29 mouse cellular contexts compared by ENCODE assay signal in the genomic region with DNA sequence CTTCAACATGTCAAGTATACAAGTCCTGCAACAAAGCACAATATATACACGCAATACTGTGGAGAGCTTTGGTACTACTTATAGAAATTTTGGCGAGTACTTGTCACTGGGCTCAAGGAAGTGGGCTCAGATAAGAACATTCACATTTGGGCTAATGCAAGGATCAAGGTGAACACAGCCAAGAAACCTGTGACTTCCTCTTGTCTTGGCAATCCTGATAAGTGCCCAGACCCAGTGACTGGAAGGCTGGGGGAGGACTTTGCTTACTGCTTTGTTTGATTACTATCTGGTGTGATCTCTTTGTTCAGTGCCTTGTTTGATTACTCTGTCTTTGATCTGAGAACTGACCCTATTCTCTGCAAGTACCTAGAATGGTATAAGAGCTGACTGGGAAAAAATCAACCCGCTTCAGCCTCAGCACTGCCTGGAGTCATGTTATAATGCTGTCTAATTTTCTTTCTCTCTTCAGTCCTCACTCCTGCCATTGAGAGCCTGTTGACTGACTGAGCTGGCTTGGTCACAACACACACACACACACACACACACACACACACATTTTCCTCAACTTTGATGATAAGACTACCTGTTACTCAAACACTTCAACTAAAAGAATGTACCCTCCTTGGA. TPM values are rescaled to one million over a fixed set of nuclear protein-coding genes. Genes with fewer than 3 reads are reported as not detected.
DNase-seq lines count a peak whose midpoint lies in the region; ATAC-seq and TF ChIP-seq lines count a peak whose summit lies in the region.
"Had no signal": no experiment of that assay in that cellular context is flagged by ENCODE, and none has a peak within 500 bp of the region (broad histone marks: within the 10 kb centered on the region; RNA-seq: fewer than 3 reads in every experiment).

No protein-coding gene starts in this region.

- no peaks in the 10 kb centered on the region for H3K9me3 ChIP-seq in megakaryocyte, embryonic 14.5 days
- H3K9me3 ChIP-seq in liver, embryonic 12.5 days (replicated peaks) = no peaks in the 10 kb centered on the region
- H3K9me3 ChIP-seq in liver, postnatal 0 days (ENCODE audit: low read length) = no peaks in the 10 kb centered on the region
- H3K9me3 ChIP-seq: embryonic facial prominence, embryonic 10.5 days; embryonic facial prominence, embryonic 15.5 days; forebrain, embryonic 12.5 days; heart, embryonic 10.5 days; hindbrain, embryonic 12.5 days; kidney, embryonic 15.5 days; limb, embryonic 13.5 days; neural tube, embryonic 15.5 days; stomach, embryonic 15.5 days had no signal

- peaks cover 81% of the 10 kb centered on the region for H3K4me1 ChIP-seq in megakaryocyte, embryonic 14.5 days
- peaks cover 34% of the 10 kb centered on the region for H3K4me1 ChIP-seq in liver, embryonic 12.5 days
- H3K4me1 ChIP-seq in liver, postnatal 0 days (ENCODE audit: insufficient read depth) = peaks cover 9% of the 10 kb centered on the region
- H3K4me1 ChIP-seq: embryonic facial prominence, embryonic 10.5 days; embryonic facial prominence, embryonic 15.5 days; hindbrain, embryonic 12.5 days; limb, embryonic 13.5 days; neural tube, embryonic 15.5 days; stomach, embryonic 15.5 days had no signal

- H3K4me2 ChIP-seq in liver, embryonic 12.5 days = peak overlapping the region; percentile 59
- 0 out of 2 replicates have a peak overlapping the region, but pooled peaks have one; percentile 19 for H3K4me2 ChIP-seq in liver, postnatal 0 days (ENCODE audit: low read depth, low read length)
- H3K4me2 ChIP-seq: embryonic facial prominence, embryonic 15.5 days; forebrain, embryonic 12.5 days; hindbrain, embryonic 12.5 days; kidney, embryonic 15.5 days; limb, embryonic 13.5 days; lung, embryonic 14.5 days; neural tube, embryonic 15.5 days; stomach, embryonic 15.5 days had no signal

- 35% methylated on average over 3 of the region's 3 CpGs for WGBS in liver, embryonic 12.5 days (ENCODE audit: insufficient replicate concordance)
- WGBS in liver, postnatal 0 days (ENCODE audit: insufficient replicate concordance) = 45% methylated on average over 3 of the region's 3 CpGs

- no peak for TF ChIP-seq EP300 in liver, postnatal 0 days (IDR thresholded peaks at IDR 0.05; ENCODE audit: low read depth)

- peak overlapping the region; percentile 76 for H3K27ac ChIP-seq in liver, embryonic 12.5 days
- 0 out of 2 replicates have a peak overlapping the region, but pooled peaks have one; percentile 19 for H3K27ac ChIP-seq in liver, postnatal 0 days (ENCODE audit: low read depth)
- H3K27ac ChIP-seq: embryonic facial prominence, embryonic 10.5 days; embryonic facial prominence, embryonic 15.5 days; forebrain, embryonic 12.5 days; heart, embryonic 10.5 days; hindbrain, embryonic 12.5 days; kidney, embryonic 15.5 days; layer of hippocampus, adult 2 months; limb, embryonic 13.5 days; neural tube, embryonic 15.5 days; stomach, embryonic 15.5 days had no signal

- H3K9ac ChIP-seq in liver, embryonic 12.5 days = 0 out of 2 replicates have a peak overlapping the region, but pooled peaks have one; percentile 31
- H3K9ac ChIP-seq in liver, postnatal 0 days (replicated peaks) = no peak overlapping the region
- H3K9ac ChIP-seq: embryonic facial prominence, embryonic 15.5 days; forebrain, embryonic 12.5 days; hindbrain, embryonic 12.5 days; kidney, embryonic 15.5 days; limb, embryonic 13.5 days; lung, embryonic 14.5 days; neural tube, embryonic 15.5 days; stomach, embryonic 15.5 days had no signal

- no peak for ATAC-seq in megakaryocyte, adult 5-6 weeks (ENCODE audit: poor library complexity, severe bottlenecking)
- peak; percentile 65 for ATAC-seq in liver, embryonic 12.5 days
- peak; percentile 65 for ATAC-seq in liver, postnatal 0 days

- DNase-seq in liver, postnatal 0 days = no peak
- no peak for DNase-seq in layer of hippocampus, postnatal 14 days (ENCODE audit: low spot score in 2 of 2)
- DNase-seq in retina, embryonic 14.5 days (ENCODE audit: low spot score) = no peak
- DNase-seq in T-cell, adult 2 months (ENCODE audit: low spot score) = no peak
- DNase-seq: adrenal gland, postnatal 36 days; cerebellum, adult 18-20 months; cerebellum, postnatal 14 days; gastrocnemius, postnatal 25 days; heart, adult 11 months; heart, postnatal 36 days; kidney, adult 18-20 months; kidney, postnatal 36 days; lung, embryonic 14.5 days; midbrain, embryonic 14.5 days; right cerebral cortex, postnatal 25 days had no signal

- peaks cover 32% of the 10 kb centered on the region for H3K36me3 ChIP-seq in megakaryocyte, embryonic 14.5 days (replicated peaks; ENCODE audit: low read length)
- H3K36me3 ChIP-seq in liver, embryonic 12.5 days = no peaks in the 10 kb centered on the region
- no peaks in the 10 kb centered on the region for H3K36me3 ChIP-seq in liver, postnatal 0 days (replicated peaks; ENCODE audit: insufficient read depth, low read length)
- H3K36me3 ChIP-seq: embryonic facial prominence, embryonic 10.5 days; embryonic facial prominence, embryonic 15.5 days; forebrain, embryonic 12.5 days; heart, embryonic 10.5 days; hindbrain, embryonic 12.5 days; kidney, embryonic 15.5 days; limb, embryonic 13.5 days; neural tube, embryonic 15.5 days; stomach, embryonic 15.5 days had no signal

- H3K27me3 ChIP-seq in megakaryocyte, embryonic 14.5 days (replicated peaks) = no peaks in the 10 kb centered on the region
- no peaks in the 10 kb centered on the region for H3K27me3 ChIP-seq in liver, embryonic 12.5 days (replicated peaks)
- H3K27me3 ChIP-seq in liver, postnatal 0 days (ENCODE audit: insufficient read depth, low read length) = no peaks in the 10 kb centered on the region
- H3K27me3 ChIP-seq: CH12.LX; embryonic facial prominence, embryonic 15.5 days; forebrain, embryonic 12.5 days; hindbrain, embryonic 12.5 days; kidney, embryonic 15.5 days; limb, embryonic 13.5 days; neural tube, embryonic 15.5 days; stomach, embryonic 15.5 days had no signal

- no peak for TF ChIP-seq CTCF in liver, postnatal 0 days (IDR thresholded peaks at IDR 0.05; ENCODE audit: low read depth)

- peak overlapping the region; percentile 33 for H3K4me3 ChIP-seq in megakaryocyte, embryonic 14.5 days (replicated peaks)
- peak overlapping the region; percentile 22 for H3K4me3 ChIP-seq in liver, embryonic 12.5 days
- H3K4me3 ChIP-seq in liver, postnatal 0 days (ENCODE audit: low read depth, low read length) = no peak overlapping the region
- H3K4me3 ChIP-seq: embryonic facial prominence, embryonic 10.5 days; embryonic facial prominence, embryonic 15.5 days; forebrain, embryonic 12.5 days; heart, embryonic 10.5 days; hindbrain, embryonic 12.5 days; kidney, embryonic 15.5 days; layer of hippocampus, adult 2 months; limb, embryonic 13.5 days; neural tube, embryonic 15.5 days; stomach, embryonic 15.5 days had no signal

RNA-seq across cellular contexts. Expression of gene Smap1, which starts 23.0 kb away (rescaled TPM):
- polyA plus RNA-seq in megakaryocyte, embryonic 14.5 days (2012; ENCODE audit: insufficient read depth, low replicate concordance) = 31.9 and 51.5 TPM in 2 replicates
- total RNA-seq in megakaryocyte, adult 5-6 weeks (2015) = 63.1 and 70.6 TPM in 2 replicates
- total RNA-seq in megakaryocyte, adult 5-6 weeks (2017) = 28.7 and 39.4 TPM in 2 replicates
- 35.6 and 38.2 TPM in 2 replicates for polyA plus RNA-seq in liver, embryonic 12.5 days (2016; fragmentation: Nextera tagmentation; extraction: Ambion mirVana)
- polyA plus RNA-seq in liver, postnatal 0 days (2015; fragmentation: Nextera tagmentation; extraction: Ambion mirVana) = 29.8 and 33.2 TPM in 2 replicates
- total RNA-seq in layer of hippocampus, postnatal 14 days (2021) = 100 to 1,000 TPM; 171 to 174 TPM
